Mouse (Mus musculus): Measurements from ENCODE around the gene Nxpe5. TPM values are rescaled to one million over a fixed set of nuclear protein-coding genes. Genes with fewer than 3 reads are reported as not detected.
A peak's percentile ranks its signal among the peaks of the same experiment; 100 is the strongest.
"Not testable (repeated sequence)": the region's sequence is repeated elsewhere in the genome, so short reads cannot be mapped to it uniquely, and the experiment has no call there.

Gene Nxpe5
- polyA plus RNA-seq (2015; fragmentation: Nextera tagmentation; extraction: Ambion mirVana), result 0.11 TPM in 1 of 2 replicates, not detected in the other

DNA sequence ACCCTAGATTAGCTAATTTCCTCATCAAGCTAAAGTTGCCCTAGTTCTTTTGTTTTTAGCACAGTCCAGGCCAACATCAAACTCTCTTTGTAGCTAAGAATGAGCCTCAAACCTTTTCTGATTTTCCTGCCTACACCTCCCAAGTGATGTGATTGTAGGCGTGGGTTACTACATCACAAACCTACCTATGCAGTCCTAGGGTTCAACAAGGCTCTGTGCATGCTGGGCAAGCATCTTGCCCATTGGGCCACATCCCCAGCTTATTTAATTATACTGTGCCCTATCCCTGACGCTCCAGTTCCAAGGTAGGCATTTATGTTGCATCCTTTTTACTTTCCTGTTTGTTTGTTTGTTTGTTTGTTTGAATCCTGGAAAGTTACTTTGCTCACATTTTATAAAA lies at the start of gene Nxpe5:
Gene Nxpe5 (plus strand): TSS at position 199 of the 400 bp plus-strand sequence.
- no peaks in the 10 kb centered on the region for H3K9me3 ChIP-seq
- no peaks in the 10 kb centered on the region for H3K4me1 ChIP-seq
- no peak within 1 kb of the TSS for H3K4me2 ChIP-seq
- WGBS, result 59% methylated on average over 2 of the region's 2 CpGs
- H3K4me3 ChIP-seq, result no peak within 1 kb of the TSS
- H3K9ac ChIP-seq, result no peak within 1 kb of the TSS
- H3K27ac ChIP-seq, result no peak within 1 kb of the TSS
- no peaks in the 10 kb centered on the region for H3K27me3 ChIP-seq
- no peaks in the 10 kb centered on the region for H3K36me3 ChIP-seq
- ATAC-seq (ENCODE audit: insufficient number of reproducible peaks, low FRiP score, low TSS enrichment, low read depth), result no peak

DNA sequence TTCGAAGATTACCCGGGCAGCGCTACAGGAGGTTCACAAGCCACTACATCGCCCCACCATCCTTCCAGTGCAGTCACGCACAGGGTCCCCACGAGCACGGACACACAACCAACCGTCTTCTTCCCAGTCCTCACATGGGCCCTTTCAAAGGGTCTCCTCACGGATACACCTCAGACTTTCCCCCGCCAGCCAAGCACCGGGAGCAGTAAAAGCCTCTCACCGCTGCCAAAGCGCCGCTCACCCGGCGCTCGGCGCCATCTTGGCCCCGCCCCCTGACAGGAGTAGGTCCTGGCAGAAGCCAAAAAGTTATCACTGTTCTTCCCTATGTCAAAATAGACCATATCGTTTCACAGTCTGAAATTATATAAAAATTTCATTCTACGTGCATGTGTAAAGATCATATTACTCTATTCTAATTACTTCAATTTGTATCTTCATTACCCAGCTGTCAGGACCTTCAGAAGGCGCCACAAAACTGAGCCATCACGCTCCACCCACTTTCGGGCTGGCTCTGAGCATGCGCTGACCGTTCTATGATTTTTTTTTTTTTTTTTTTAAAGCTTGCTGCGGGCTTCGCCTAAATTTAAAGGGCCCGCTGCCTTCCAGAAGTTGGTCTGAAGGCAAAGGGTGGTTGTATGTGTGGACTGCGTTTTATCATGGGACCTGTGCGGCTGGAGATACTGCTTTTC lies 38.6 kb upstream of the Nxpe5 start, which contains the start of the genes Taf6 and Cnpy4:
Gene Taf6 (minus strand): TSS at position 502 of the 689 bp plus-strand sequence.
Gene Cnpy4 (plus strand): TSS at position 536 of the 689 bp plus-strand sequence.
- Histone ChIP-seq H3K9me3 (no peaks in the 10 kb centered on the region), H3K4me3 (peak within 1 kb of the TSS; percentile 77), H3K36me3 (peaks cover 47% of the 10 kb centered on the region), H3K4me1 (peaks cover 17% of the 10 kb centered on the region), H3K27me3 (no peaks in the 10 kb centered on the region), H3K4me2 (peak within 1 kb of the TSS; percentile 74), H3K27ac (peak within 1 kb of the TSS; percentile 87), H3K9ac (peak within 1 kb of the TSS; percentile 83)
- ATAC-seq (ENCODE audit: insufficient number of reproducible peaks, low FRiP score, low TSS enrichment, low read depth), result peak; percentile 82
- WGBS, result under 1% methylated on average over 31 of the region's 31 CpGs

DNA sequence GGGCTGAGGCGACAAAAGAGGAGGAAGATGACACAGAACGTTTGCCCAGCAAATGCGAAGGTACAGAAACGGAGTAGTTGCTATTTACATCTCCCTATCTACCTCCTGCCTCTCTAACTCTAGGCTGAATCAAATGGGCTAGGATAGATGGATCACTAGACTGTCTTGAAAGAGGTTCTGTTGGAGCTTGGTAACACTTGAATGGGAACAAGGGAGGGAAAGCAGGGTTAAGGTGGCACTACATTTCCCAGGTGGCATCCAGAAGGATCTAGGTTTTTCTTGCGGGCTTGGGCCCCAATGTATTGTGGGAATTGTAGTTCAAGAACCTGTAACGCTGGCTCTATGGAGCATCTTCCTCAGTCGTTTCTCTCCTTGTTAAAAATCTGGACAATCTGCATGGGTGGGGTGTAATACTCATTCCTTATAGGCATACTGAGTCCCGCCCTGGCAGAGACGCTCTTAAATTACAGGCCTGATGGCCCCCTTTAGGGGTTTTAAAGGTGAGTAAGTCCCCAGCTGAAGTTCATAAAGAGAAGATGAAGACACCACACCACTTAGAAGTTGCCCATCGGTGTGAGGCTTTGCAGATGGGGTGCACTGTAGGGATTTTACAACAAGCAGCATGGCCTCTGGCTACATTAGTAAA lies 37.9 kb upstream of the Nxpe5 start:
- no peaks in the 10 kb centered on the region for H3K9me3 ChIP-seq
- peak overlapping the region; percentile 67 for H3K9ac ChIP-seq
- H3K27me3 ChIP-seq, result no peaks in the 10 kb centered on the region
- peaks cover 47% of the 10 kb centered on the region for H3K36me3 ChIP-seq
- H3K4me2 ChIP-seq, result peak overlapping the region; percentile 74
- peak overlapping the region; percentile 77 for H3K4me3 ChIP-seq
- ATAC-seq (ENCODE audit: insufficient number of reproducible peaks, low FRiP score, low TSS enrichment, low read depth), result peak; percentile 77
- under 1% methylated on average over 10 of the region's 10 CpGs for WGBS
- H3K27ac ChIP-seq, result peak overlapping the region; percentile 84
- H3K4me1 ChIP-seq, result peaks cover 17% of the 10 kb centered on the region

DNA sequence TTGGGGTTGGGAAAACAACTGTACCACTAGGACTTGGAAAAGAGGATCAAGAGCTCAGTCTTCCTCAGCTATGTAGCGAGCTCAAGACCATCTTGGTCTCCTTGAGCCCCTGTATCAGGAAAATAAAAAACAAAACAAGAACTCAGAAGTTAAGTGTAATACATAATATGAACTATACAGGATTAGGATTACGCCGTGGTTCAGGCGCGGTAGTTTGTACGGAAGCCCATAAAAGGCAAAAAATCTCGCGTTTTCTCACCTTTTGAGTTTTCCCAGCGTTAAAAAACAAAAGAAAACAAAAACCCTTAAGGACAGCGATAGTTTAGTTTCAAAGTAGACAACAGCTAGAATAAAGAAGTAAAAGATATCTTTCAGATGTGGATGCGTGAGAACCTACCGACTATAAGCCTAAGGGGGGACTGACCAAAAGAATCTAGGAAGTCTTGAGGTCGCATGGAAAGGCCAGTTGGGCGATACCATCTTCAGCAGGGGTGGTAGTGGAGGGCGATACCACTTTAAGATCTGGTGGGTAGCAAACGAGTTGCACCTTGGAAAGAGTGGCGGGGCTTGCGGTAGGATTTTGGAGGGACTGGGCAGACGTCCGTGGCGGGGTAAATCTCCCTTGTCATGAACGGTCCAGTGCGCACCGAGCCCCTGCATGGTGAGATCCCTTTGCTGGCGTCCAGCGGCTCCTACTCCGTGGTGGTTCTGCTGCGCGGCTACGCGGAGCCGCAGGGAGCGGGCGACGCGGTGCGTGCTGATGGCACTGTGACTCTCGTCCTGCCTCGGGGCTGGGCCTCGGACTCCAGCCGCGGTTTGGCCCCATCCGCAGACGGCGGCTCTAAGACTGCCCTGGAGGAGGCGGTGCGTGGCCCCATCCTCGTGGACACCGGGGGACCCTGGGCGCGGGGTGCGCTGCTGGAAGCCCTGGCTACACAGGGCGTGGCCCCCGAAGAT lies 31.6 kb upstream of the Nxpe5 start, which contains the start of gene Mblac1:
Gene Mblac1 (plus strand): TSS at position 544 of the 957 bp plus-strand sequence.
- Histone ChIP-seq H3K27me3 (no peaks in the 10 kb centered on the region), H3K36me3 (peaks cover 35% of the 10 kb centered on the region), H3K9ac (peak within 1 kb of the TSS; percentile 90), H3K4me2 (peak within 1 kb of the TSS; percentile 78), H3K27ac (peak within 1 kb of the TSS; percentile 89), H3K9me3 (no peaks in the 10 kb centered on the region), H3K4me1 (peaks cover 7% of the 10 kb centered on the region), H3K4me3 (peak within 1 kb of the TSS; percentile 74)
- 7% methylated on average over 54 of the region's 54 CpGs for WGBS
- ATAC-seq (ENCODE audit: insufficient number of reproducible peaks, low FRiP score, low TSS enrichment, low read depth), result peak; percentile 81

DNA sequence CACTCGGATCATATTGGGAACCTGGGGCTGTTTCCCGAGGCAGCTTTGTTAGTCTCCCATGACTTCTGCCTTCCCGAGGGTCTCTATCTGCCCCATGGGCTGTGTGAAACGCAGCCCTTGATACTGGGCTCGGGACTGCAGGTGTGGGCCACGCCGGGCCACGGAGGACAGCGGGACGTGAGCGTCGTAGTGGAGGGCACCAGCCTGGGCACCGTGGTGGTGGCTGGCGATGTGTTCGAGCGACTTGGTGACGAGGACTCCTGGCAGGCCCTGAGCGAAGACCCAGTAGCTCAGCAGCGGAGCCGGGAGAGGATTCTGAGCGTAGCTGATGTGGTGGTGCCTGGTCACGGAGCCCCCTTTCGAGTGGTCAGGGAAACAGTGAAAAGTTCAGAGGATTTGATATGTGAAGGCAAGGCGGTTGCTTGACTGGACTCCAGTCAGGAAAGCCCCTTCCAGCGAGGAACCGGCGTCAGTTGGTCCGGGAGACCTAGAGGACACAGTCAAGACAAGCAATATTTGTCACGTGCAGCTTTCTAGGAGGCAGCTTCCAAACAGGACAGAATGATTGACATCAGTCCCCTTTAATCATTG lies 30.8 kb upstream of the Nxpe5 start:
- ATAC-seq (ENCODE audit: insufficient number of reproducible peaks, low FRiP score, low TSS enrichment, low read depth), result peak; percentile 56; the same call in 1 of the 2 replicates
- 2% methylated on average over 29 of the region's 29 CpGs for WGBS
- peaks cover 31% of the 10 kb centered on the region for H3K36me3 ChIP-seq

DNA sequence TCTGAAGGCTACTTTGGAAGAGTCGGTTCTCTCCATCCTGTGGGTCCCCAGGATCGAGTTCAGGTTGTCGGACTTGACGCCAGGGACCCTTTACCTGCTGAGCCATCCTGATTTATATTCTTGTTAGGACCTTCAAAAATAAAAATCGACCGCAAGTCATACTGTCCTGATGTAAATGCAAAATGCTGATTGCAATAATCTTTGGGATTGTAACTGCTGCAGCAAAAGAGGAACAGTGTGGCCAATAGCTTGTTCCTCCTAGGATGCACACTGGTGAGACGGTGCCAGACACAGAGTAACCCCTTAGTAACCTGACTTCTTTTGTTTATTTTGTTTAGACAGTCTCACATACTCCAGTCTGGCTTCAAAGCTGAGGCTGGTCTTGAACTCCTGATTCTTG lies 30.2 kb upstream of the Nxpe5 start:
- peak overlapping the region; percentile 74; the same call in 1 of the 2 replicates for H3K4me3 ChIP-seq
- no peaks in the 10 kb centered on the region for H3K9me3 ChIP-seq
- peaks cover 7% of the 10 kb centered on the region for H3K4me1 ChIP-seq
- peaks cover 25% of the 10 kb centered on the region for H3K36me3 ChIP-seq
- H3K9ac ChIP-seq, result no peak overlapping the region
- ATAC-seq (ENCODE audit: insufficient number of reproducible peaks, low FRiP score, low TSS enrichment, low read depth), result no peak
- WGBS, result 69% methylated on average over 7 of the region's 7 CpGs
- no peak overlapping the region for H3K27ac ChIP-seq
- peak overlapping the region; percentile 78 for H3K4me2 ChIP-seq
- no peaks in the 10 kb centered on the region for H3K27me3 ChIP-seq

More for the DNA sequence above, 30.8 kb upstream of the Nxpe5 start:
- Histone ChIP-seq H3K9ac (peak overlapping the region; percentile 90), H3K27ac (peak overlapping the region; percentile 89), H3K9me3 (no peaks in the 10 kb centered on the region), H3K4me3 (peak overlapping the region; percentile 74), H3K27me3 (no peaks in the 10 kb centered on the region), H3K4me1 (peaks cover 7% of the 10 kb centered on the region), H3K4me2 (peak overlapping the region; percentile 78)

DNA sequence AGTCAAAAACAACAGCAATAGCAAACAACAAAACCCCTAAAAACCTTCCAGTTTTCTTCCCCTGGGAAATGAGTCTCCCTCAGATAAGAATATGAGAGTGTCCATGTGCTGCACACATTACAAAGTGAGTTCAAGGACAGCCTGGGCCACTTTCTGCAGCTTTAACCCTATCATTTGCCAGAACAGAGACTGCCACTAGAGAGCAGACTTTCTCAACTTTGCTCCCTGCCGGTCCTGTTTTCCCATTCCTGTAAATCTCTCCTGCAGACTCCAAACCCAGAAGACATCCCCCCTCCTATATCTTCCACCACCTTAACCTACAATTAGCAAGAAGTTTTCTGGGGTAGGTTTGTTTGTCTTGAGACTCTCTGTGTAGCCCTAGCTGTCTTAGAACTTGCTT lies 26.1 kb upstream of the Nxpe5 start:
- no peaks in the 10 kb centered on the region for H3K9me3 ChIP-seq
- H3K4me2 ChIP-seq, result no peak overlapping the region
- peaks cover 7% of the 10 kb centered on the region; the same call in 1 of the 2 replicates for H3K4me1 ChIP-seq
- ATAC-seq (ENCODE audit: insufficient number of reproducible peaks, low FRiP score, low TSS enrichment, low read depth), result no peak
- no peak overlapping the region for H3K4me3 ChIP-seq
- no peaks in the 10 kb centered on the region for H3K27me3 ChIP-seq
- H3K9ac ChIP-seq, result no peak overlapping the region
- H3K27ac ChIP-seq, result no peak overlapping the region
- WGBS, result 7% methylated on average over 1 of the region's 1 CpGs
- no peaks in the 10 kb centered on the region for H3K36me3 ChIP-seq

DNA sequence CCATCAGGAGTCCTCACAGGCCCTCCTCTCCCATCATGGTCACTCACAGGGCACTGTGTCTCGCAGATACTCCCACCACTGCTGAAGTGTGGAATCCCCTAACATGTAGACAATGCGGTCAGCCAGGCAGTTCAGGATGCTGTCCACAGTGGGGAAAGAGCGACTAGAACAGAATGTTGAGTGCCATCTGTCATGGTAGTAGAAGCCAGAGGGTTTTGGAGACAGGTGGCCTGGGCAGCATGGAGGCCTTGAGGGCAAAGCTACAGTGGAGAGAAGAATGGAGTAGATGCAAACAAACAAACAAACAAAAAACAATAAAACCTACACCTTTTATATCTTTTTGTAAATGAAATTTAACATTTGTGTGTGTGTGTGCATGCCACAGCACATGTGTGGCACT lies 23.6 kb upstream of the Nxpe5 start:
- Histone ChIP-seq H3K27ac (no peak overlapping the region), H3K4me2 (no peak overlapping the region), H3K4me1 (no peaks in the 10 kb centered on the region), H3K9ac (no peak overlapping the region), H3K4me3 (no peak overlapping the region), H3K36me3 (no peaks in the 10 kb centered on the region), H3K27me3 (no peaks in the 10 kb centered on the region), H3K9me3 (no peaks in the 10 kb centered on the region)
- ATAC-seq (ENCODE audit: insufficient number of reproducible peaks, low FRiP score, low TSS enrichment, low read depth), result no peak
- WGBS, result 87% methylated on average over 3 of the region's 3 CpGs

DNA sequence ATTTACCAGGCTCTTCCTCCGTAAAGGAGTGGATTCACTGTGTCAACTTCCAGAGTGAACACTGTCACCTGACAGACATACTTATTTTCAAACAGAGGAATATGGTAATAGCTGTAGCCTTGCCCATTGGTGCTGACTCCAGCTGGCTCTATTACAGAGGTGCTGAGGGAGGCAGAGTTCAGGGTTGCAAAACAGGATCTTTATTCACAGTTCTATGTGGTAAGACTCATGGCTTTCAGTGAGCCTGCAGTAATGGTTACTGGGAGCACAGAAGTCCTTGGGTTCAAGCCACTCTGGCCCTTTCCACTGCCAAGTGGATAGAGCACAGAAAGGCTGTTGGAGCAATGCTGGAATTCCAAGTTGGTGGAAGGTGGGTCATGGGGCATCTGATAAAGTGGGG lies 18.4 kb upstream of the Nxpe5 start:
- Histone ChIP-seq H3K9ac (no peak overlapping the region), H3K36me3 (no peaks in the 10 kb centered on the region), H3K4me3 (no peak overlapping the region), H3K4me2 (no peak overlapping the region), H3K4me1 (no peaks in the 10 kb centered on the region), H3K27ac (no peak overlapping the region), H3K9me3 (no peaks in the 10 kb centered on the region), H3K27me3 (no peaks in the 10 kb centered on the region)
- WGBS, result 86% methylated on average over 1 of the region's 1 CpGs
- ATAC-seq (ENCODE audit: insufficient number of reproducible peaks, low FRiP score, low TSS enrichment, low read depth), result no peak

DNA sequence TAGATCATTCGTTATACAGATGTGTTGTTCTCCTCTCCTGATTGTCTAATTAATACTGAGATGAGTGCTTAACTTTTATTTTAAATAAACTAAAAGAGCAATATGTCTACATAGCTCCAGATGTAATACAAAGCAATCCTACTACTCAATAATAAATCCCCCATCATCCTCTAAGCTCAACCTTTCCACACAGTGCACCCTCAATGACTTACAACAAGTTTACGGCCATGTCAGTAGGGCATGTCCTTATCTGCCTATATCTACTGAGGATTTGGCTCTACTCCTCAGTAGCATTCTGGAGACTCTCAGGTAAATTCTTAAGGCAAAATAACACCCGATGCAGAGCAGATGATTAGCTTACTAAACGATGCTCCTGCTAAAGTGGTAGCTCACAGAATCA lies 17.8 kb upstream of the Nxpe5 start:
- Histone ChIP-seq H3K9me3 (no peaks in the 10 kb centered on the region), H3K4me3 (no peak overlapping the region), H3K9ac (no peak overlapping the region), H3K4me1 (no peaks in the 10 kb centered on the region), H3K4me2 (no peak overlapping the region), H3K36me3 (no peaks in the 10 kb centered on the region), H3K27ac (no peak overlapping the region), H3K27me3 (no peaks in the 10 kb centered on the region)
- 85% methylated on average over 4 of the region's 4 CpGs for WGBS
- no peak for ATAC-seq (ENCODE audit: insufficient number of reproducible peaks, low FRiP score, low TSS enrichment, low read depth)

DNA sequence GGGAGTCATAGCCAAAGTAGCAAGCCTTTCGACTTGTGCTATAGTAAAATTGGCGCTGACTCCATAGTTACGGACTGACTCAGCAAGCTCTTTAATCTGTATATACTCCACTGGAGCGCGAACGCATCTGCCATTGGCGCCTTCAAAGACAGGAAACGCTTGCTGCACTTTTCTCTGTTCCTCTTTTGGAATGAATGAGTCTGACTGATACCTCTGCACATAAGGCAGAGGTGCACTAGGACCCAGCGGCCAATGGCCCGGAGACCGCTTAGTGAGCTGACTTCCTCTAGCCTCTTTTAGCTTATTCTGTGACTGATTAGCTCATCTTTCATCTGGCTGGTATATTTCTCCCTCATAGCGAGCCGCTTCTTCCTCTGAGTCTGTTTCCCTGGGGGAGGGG lies 9.1 kb upstream of the Nxpe5 start:
- not testable (repeated sequence) for H3K36me3 ChIP-seq; H3K27ac ChIP-seq; H3K27me3 ChIP-seq; H3K4me2 ChIP-seq; ATAC-seq (ENCODE audit: insufficient number of reproducible peaks, low FRiP score, low TSS enrichment, low read depth); H3K4me3 ChIP-seq; H3K4me1 ChIP-seq; H3K9ac ChIP-seq; H3K9me3 ChIP-seq
- 93% methylated on average over 13 of the region's 13 CpGs for WGBS
